Mouse (Mus musculus) inflammation-experienced regulatory T-cells, adult 6 months (primary cell): Measurements from ENCODE around the gene Tagap. TPM values are rescaled to one million over a fixed set of nuclear protein-coding genes. Genes with fewer than 3 reads are reported as not detected.

Experiments used
- polyA plus RNA-seq, 3 experiments: library from polyadenylated mRNA; unstranded; fragments of 100-300 nt; shearing (Covaris generic); gene quantifications; one replicate each; pipeline ENCODE4 v1.2.1; 2017

Tagap gene
- polyA plus RNA-seq, 3 experiments from 2014 or later, result 81.6 to 107 (median 90.7) TPM

Other genes with a start within 250 kb of the Tagap start
- not detected for gene Fndc1, start 98.7 kb upstream of the Tagap start, polyA plus RNA-seq
- 10 to 100 TPM; 17.7 to 30.0 (median 23.4) TPM for gene Rsph3a, start 19.6 kb downstream of the Tagap start, polyA plus RNA-seq
- gene Gm49673, start 221.8 kb downstream of the Tagap start, polyA plus RNA-seq, result under 1 TPM in 1 of 3 experiments, not detected in 2; 0.26 TPM
- gene Rnaset2a, start 222.1 kb downstream of the Tagap start, polyA plus RNA-seq, result 10 to 100 TPM; 41.7 to 52.1 (median 51.3) TPM
- gene Fgfr1op, start 239.5 kb downstream of the Tagap start, polyA plus RNA-seq, result 10 to 100 TPM; 22.8 to 31.0 (median 24.2) TPM